Mouse (Mus musculus): Measurements from ENCODE around the gene Auts2. TPM values are rescaled to one million over a fixed set of nuclear protein-coding genes. Genes with fewer than 3 reads are reported as not detected.

Auts2 gene
- polyA plus RNA-seq, 1 experiment from 2014 or later = 14.7 TPM

DNA sequence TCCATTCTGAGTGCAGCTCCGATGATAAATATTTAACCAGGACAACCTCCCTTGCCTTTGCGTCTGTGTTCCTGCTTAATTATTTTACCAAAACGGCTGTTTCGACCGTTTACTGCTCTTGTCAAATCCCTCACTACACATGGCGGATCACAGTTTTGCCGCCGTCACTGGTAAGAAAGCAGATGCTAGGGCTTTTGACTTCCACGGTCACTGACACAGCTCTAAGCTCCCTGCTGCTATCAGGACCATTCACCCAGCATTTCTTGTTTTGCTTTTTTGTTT, 698.7 kb downstream of the Auts2 start:
- H3K9me3 ChIP-seq (ENCODE audit: control insufficient read depth, low read length) = no peaks in the 10 kb centered on the region
- ATAC-seq = no peak
- H3K27ac ChIP-seq (ENCODE audit: low read length) = no peak overlapping the region
- 35% methylated on average over 9 of the region's 9 CpGs for WGBS
- H3K4me1 ChIP-seq (ENCODE audit: control insufficient read depth, insufficient read depth, low read length) = peaks cover 13% of the 10 kb centered on the region
- H3K27me3 ChIP-seq (replicated peaks; ENCODE audit: control insufficient read depth, insufficient read depth, low read length) = no peaks in the 10 kb centered on the region
- no peak overlapping the region for H3K4me2 ChIP-seq (ENCODE audit: low read depth, low read length)
- H3K4me3 ChIP-seq (ENCODE audit: low read length) = no peak overlapping the region
- H3K36me3 ChIP-seq (ENCODE audit: control insufficient read depth, insufficient read depth, low read length) = no peaks in the 10 kb centered on the region
- H3K9ac ChIP-seq (ENCODE audit: low read depth, low read length) = no peak overlapping the region

DNA sequence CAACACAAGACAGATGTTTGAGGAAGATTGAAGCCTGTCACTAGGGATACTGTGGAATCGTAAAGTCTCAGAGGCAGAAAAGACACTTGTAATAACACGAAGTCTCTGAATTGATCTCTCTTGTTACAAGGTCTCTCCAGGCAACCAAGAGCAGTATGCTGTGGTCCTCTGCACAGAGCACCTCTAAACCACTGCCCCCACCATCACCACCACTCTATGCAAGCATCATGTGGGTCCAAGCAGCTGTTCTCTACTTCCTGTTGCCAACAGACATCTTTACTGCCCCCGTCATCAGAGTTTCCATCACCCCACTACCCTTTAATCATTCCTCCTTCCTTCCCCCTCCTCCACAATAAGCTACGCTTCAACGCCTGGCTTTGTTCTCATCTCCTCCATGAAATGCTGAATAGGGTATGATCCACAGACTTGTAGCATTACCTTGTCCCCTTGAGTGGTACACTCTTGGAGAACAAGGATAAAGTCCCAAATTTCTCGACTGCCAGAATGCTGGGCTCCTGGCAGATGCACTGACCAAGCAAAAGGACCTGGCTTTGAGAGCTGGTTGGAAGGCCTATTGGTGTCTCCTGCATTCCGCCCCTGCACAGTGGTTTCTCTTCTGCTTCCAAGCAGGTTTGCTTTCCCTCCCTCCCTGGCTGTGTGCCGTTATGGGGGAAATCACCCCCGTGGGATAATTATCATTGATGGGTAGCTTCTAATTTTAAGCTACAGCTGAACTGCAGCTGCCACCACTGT, 699.2 kb downstream of the Auts2 start:
- Histone ChIP-seq H3K4me1 (ENCODE audit: control insufficient read depth, insufficient read depth, low read length) (peaks cover 13% of the 10 kb centered on the region), H3K36me3 (ENCODE audit: control insufficient read depth, insufficient read depth, low read length) (no peaks in the 10 kb centered on the region), H3K4me3 (ENCODE audit: low read length) (no peak overlapping the region), H3K27me3 (replicated peaks; ENCODE audit: control insufficient read depth, insufficient read depth, low read length) (no peaks in the 10 kb centered on the region), H3K27ac (ENCODE audit: low read length) (no peak overlapping the region), H3K9ac (ENCODE audit: low read depth, low read length) (no peak overlapping the region), H3K9me3 (ENCODE audit: control insufficient read depth, low read length) (no peaks in the 10 kb centered on the region), H3K4me2 (ENCODE audit: low read depth, low read length) (no peak overlapping the region)
- ATAC-seq = no peak
- 58% methylated on average over 9 of the region's 9 CpGs for WGBS

DNA sequence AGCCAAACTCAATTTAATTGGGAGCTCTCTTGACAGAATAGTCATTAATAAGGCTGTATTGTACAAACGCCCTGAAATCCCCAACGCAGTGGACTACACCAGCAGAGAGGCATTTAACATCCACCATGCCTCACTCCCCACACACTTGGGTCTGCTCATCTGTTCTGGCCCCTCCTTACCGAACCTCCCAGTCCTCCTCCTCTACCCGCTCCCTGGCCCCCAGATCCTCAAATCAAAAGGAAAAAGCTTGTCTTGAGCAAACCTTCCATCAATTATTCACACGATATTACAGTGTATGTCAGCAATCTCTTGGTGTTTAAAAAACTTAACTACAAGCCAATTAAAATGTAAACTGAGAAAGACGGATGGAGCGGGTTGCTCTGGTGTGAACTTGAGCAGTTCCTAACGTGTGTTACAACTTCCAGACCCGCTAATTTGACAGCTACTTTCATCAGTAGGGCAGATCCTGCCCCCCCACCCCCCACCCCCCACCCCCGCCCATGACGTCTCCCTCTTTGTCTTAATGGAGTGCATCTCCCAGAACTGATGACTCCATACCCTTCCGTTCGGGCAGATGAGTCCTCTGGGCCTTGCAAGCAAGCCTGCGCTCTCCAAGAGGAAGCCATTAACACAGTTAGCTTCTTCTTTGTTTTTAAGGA, 703.4 kb downstream of the Auts2 start:
- H3K9ac ChIP-seq (ENCODE audit: low read depth, low read length) = no peak overlapping the region
- H3K27ac ChIP-seq (ENCODE audit: low read length) = no peak overlapping the region
- WGBS = 43% methylated on average over 14 of the region's 14 CpGs
- no peak for ATAC-seq
- H3K4me3 ChIP-seq (ENCODE audit: low read length) = no peak overlapping the region
- H3K36me3 ChIP-seq (ENCODE audit: control insufficient read depth, insufficient read depth, low read length) = no peaks in the 10 kb centered on the region
- no peak overlapping the region for H3K4me2 ChIP-seq (ENCODE audit: low read depth, low read length)
- no peaks in the 10 kb centered on the region for H3K9me3 ChIP-seq (ENCODE audit: control insufficient read depth, low read length)
- H3K4me1 ChIP-seq (ENCODE audit: control insufficient read depth, insufficient read depth, low read length) = peaks cover 13% of the 10 kb centered on the region
- H3K27me3 ChIP-seq (replicated peaks; ENCODE audit: control insufficient read depth, insufficient read depth, low read length) = no peaks in the 10 kb centered on the region

DNA sequence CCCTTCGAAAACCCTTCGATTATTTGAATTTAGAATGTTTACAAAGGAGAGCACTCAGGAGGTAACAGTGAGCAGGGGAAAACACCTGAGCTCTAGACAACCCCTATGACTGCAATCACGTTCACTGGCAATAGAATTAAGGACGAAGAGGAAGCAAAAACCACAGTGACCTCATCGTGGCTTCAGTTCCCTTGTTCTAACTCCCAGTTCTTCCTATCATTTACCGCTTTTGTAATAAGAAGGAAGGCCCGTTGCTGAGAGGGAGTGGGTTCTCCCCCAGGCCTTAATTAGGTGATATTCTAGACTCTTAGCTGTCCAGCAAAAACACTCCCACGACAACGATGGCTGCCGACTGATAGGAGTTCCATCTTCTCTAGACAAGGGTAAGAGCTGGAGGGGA, 704.1 kb downstream of the Auts2 start:
- no peak overlapping the region for H3K27ac ChIP-seq (ENCODE audit: low read length)
- H3K27me3 ChIP-seq (replicated peaks; ENCODE audit: control insufficient read depth, insufficient read depth, low read length) = no peaks in the 10 kb centered on the region
- peaks cover 5% of the 10 kb centered on the region for H3K4me1 ChIP-seq (ENCODE audit: control insufficient read depth, insufficient read depth, low read length)
- no peaks in the 10 kb centered on the region for H3K36me3 ChIP-seq (ENCODE audit: control insufficient read depth, insufficient read depth, low read length)
- WGBS = 68% methylated on average over 10 of the region's 10 CpGs
- no peak overlapping the region for H3K4me2 ChIP-seq (ENCODE audit: low read depth, low read length)
- no peak overlapping the region for H3K4me3 ChIP-seq (ENCODE audit: low read length)
- H3K9me3 ChIP-seq (ENCODE audit: control insufficient read depth, low read length) = no peaks in the 10 kb centered on the region
- ATAC-seq = no peak
- H3K9ac ChIP-seq (ENCODE audit: low read depth, low read length) = no peak overlapping the region

DNA sequence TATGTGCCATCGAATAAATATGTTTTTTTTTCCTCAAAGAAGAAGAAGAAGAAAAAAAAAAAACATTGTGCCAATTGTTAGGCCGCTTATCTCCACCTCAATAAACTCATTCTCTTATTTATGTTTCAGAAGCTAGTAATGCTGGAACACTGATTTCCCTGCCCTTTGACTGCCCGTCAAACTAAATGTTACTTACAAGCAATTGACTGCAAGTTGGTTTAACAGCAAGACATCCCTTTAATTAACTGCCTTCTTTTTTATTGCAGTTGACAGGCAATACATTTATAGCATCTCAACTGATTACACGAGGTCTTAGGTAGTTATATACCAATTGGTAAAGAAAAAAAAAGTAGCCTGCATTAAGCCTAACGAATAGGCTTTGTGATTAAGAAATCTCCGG, 705.1 kb downstream of the Auts2 start:
- WGBS = 51% methylated on average over 6 of the region's 6 CpGs
- Histone ChIP-seq H3K4me1 (ENCODE audit: control insufficient read depth, insufficient read depth, low read length) (peaks cover 5% of the 10 kb centered on the region; the same call in 1 of the 2 replicates), H3K36me3 (ENCODE audit: control insufficient read depth, insufficient read depth, low read length) (no peaks in the 10 kb centered on the region), H3K4me2 (ENCODE audit: low read depth, low read length) (no peak overlapping the region), H3K9me3 (ENCODE audit: control insufficient read depth, low read length) (no peaks in the 10 kb centered on the region), H3K27ac (ENCODE audit: low read length) (peak overlapping the region; percentile 65), H3K4me3 (ENCODE audit: low read length) (no peak overlapping the region), H3K27me3 (replicated peaks; ENCODE audit: control insufficient read depth, insufficient read depth, low read length) (no peaks in the 10 kb centered on the region), H3K9ac (ENCODE audit: low read depth, low read length) (no peak overlapping the region)
- peak; percentile 50 for ATAC-seq

DNA sequence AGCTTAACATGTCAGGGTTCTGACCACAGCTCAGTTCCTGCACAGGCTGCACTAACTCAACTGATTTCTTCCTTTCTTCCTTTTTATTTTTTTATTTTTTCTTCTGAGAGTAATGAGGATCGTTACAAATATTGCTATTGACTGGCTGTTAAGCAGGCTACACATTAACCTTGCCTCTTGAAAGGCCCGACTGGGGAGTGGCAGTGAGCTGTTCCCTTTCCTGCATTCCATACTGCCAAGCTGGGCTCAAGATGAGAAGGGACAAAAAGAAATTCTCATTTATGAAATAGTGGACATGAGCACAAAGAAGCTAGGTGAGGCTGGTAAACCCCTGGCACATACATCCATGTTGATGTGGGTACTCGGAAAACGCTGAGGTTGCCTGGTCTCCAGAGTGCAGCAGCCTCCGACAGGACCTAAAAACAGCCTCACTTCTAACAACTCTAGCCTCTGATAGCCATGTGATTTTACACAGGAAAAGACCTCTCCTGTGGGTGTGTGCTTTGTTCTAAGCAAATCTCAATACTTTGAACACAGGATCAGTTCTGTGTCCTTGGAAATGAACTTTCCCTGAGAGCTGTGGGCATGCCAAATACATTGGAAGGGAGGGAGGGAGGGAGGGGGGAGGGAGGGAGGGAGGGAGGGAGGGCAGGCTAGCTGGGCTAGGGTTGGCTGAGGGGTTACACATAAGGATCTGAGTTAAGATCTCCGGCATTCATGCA, 707.0 kb downstream of the Auts2 start:
- Histone ChIP-seq H3K9ac (ENCODE audit: low read depth, low read length) (no peak overlapping the region), H3K4me1 (ENCODE audit: control insufficient read depth, insufficient read depth, low read length) (peaks cover 5% of the 10 kb centered on the region; the same call in 1 of the 2 replicates), H3K27me3 (replicated peaks; ENCODE audit: control insufficient read depth, insufficient read depth, low read length) (no peaks in the 10 kb centered on the region), H3K4me2 (ENCODE audit: low read depth, low read length) (peak overlapping the region; percentile 15; the same call in 1 of the 2 replicates), H3K27ac (ENCODE audit: low read length) (peak overlapping the region; percentile 77), H3K36me3 (ENCODE audit: control insufficient read depth, insufficient read depth, low read length) (no peaks in the 10 kb centered on the region), H3K9me3 (ENCODE audit: control insufficient read depth, low read length) (no peaks in the 10 kb centered on the region), H3K4me3 (ENCODE audit: low read length) (no peak overlapping the region)
- peak; percentile 87 for ATAC-seq
- WGBS = 55% methylated on average over 6 of the region's 6 CpGs

DNA sequence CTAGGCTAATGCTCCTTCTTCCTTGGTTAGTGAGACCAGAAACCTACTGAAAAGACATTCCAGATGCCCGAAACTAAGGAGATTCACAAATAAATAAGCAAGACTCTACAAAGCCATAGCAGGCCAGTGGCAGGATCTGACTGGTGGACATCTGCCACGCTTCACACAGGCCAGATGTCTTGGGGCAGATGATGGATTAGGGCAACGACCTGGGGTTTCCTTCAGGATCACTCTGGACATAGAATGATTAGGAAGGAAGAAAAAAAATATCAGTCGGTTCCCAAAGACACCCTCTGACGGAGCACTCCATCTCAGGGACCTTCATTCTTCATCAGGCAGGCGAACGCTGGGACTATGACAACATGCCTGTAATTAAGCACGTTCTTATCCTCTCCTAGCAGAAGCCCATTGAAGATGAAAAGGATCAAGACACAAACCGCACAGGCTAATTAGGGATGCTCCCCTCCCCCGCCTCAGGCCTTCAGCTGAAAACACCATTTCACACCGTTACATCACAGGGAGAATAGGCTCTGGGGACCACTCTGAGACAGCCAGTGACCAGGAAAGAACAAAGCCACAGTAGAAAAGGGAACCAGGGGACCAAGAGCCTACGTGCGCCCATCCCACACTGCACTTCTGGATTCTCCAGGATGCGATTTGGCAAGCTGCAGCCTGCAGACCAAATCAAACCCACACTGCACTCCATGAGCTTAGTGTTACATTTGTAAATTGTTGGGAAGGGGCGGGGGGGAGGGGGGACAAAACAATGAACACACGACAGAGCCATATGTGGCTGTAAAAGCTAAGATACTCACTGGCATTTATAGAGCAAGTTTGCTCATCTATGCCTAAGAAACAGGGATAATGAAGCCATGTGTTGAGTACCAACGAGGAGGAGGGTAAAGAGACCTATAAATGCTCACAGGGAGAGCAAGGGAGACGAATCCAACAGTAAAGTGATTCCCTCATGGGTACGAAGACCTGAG, 710.0 kb downstream of the Auts2 start:
- WGBS = 64% methylated on average over 19 of the region's 19 CpGs
- no peak for ATAC-seq

DNA sequence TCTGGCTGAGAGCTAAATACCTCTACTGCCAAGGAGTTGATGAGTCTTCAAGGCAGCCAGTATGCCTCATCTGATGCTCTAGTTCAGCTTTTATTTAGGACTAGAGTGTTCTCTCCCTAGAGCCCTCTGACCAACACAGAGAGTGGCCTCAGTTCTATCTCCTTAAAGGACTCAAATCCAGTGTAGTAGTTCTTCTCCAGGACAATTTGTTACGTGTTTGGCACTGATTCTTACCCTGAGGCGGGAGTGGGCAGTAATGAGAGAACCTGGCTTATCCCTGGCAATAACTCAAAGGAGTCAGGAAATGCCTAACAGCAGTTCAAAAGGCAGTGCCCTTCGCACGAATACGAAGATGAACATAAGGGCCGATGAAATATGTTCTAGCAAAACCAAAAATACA, 713.0 kb downstream of the Auts2 start:
- no peak for ATAC-seq
- H3K27ac ChIP-seq (ENCODE audit: low read length) = no peak overlapping the region
- no peaks in the 10 kb centered on the region for H3K27me3 ChIP-seq (replicated peaks; ENCODE audit: control insufficient read depth, insufficient read depth, low read length)

More for the DNA sequence above, 710.0 kb downstream of the Auts2 start:
- Histone ChIP-seq H3K4me2 (ENCODE audit: low read depth, low read length) (no peak overlapping the region), H3K4me1 (ENCODE audit: control insufficient read depth, insufficient read depth, low read length) (no peaks in the 10 kb centered on the region), H3K9ac (ENCODE audit: low read depth, low read length) (no peak overlapping the region), H3K27me3 (replicated peaks; ENCODE audit: control insufficient read depth, insufficient read depth, low read length) (no peaks in the 10 kb centered on the region), H3K4me3 (ENCODE audit: low read length) (no peak overlapping the region), H3K36me3 (ENCODE audit: control insufficient read depth, insufficient read depth, low read length) (no peaks in the 10 kb centered on the region), H3K9me3 (ENCODE audit: control insufficient read depth, low read length) (no peaks in the 10 kb centered on the region), H3K27ac (ENCODE audit: low read length) (no peak overlapping the region)

DNA sequence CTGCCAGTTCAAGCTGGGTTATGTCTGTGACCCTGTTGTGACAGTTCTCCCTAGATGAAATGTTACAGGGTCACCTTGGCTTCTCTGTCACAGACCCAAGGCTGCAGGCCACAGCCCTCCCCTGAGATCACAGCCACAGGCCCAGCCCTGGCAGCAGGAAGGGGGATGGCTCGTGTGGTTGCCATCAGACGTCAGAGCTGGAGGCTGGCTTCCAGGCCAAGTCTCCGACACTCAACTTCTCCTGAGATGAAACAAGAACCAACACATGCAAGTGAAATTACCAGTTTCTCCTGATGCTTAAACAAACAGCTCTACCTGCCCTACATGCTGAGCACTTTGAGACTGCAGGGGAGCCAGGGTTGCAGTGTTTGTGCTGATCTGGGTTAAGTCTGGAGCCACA, 713.9 kb downstream of the Auts2 start:
- 41% methylated on average over 3 of the region's 3 CpGs for WGBS
- 0 out of 2 replicates have a peak, but pooled peaks have one; percentile 22 for ATAC-seq
- Histone ChIP-seq H3K9me3 (ENCODE audit: control insufficient read depth, low read length) (no peaks in the 10 kb centered on the region), H3K36me3 (ENCODE audit: control insufficient read depth, insufficient read depth, low read length) (no peaks in the 10 kb centered on the region), H3K27me3 (replicated peaks; ENCODE audit: control insufficient read depth, insufficient read depth, low read length) (no peaks in the 10 kb centered on the region), H3K4me1 (ENCODE audit: control insufficient read depth, insufficient read depth, low read length) (no peaks in the 10 kb centered on the region), H3K9ac (ENCODE audit: low read depth, low read length) (no peak overlapping the region), H3K4me3 (ENCODE audit: low read length) (no peak overlapping the region), H3K4me2 (ENCODE audit: low read depth, low read length) (no peak overlapping the region), H3K27ac (ENCODE audit: low read length) (no peak overlapping the region)

More for the DNA sequence above, 713.0 kb downstream of the Auts2 start:
- WGBS = 69% methylated on average over 6 of the region's 6 CpGs
- Histone ChIP-seq H3K4me1 (ENCODE audit: control insufficient read depth, insufficient read depth, low read length) (no peaks in the 10 kb centered on the region), H3K4me2 (ENCODE audit: low read depth, low read length) (no peak overlapping the region), H3K4me3 (ENCODE audit: low read length) (no peak overlapping the region), H3K9ac (ENCODE audit: low read depth, low read length) (no peak overlapping the region), H3K9me3 (ENCODE audit: control insufficient read depth, low read length) (no peaks in the 10 kb centered on the region), H3K36me3 (ENCODE audit: control insufficient read depth, insufficient read depth, low read length) (no peaks in the 10 kb centered on the region)
